Mouse (Mus musculus) ovary, postnatal 10 days (tissue): ENCODE measurements at regions not wholly inside any gene's neighbourhood (a gene's known extent, or its start where the extent isn't known, plus 50 kb on each side); places are given as distances from the start of the nearest gene placed in this dataset.

Experiments
- DNase-seq: peaks from one replicate; pipeline ENCODE4 v3.0.0; 2022; ENCODE audit warnings: low spot score

DNA sequence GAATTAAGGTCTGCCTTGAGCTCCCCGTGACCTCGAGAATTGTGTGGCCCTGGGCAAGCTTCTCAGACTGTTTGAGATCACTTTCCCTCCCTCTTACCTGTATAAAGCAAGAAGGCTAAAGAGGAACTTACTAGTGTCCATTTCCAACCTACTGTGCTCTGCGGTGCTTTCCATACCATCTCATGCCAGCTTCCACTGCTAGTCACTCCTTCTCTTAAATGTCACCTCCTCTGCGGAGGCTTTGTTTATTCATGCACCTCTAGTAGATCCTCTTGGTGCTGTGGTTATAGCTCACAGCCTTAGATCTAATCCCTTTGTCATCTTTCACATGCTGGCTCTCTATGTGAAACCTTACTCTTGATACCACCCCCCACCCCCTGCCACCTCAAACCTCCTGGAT lies 2310.3 kb upstream of the Lrrc6 start:
- no peak for DNase-seq

DNA sequence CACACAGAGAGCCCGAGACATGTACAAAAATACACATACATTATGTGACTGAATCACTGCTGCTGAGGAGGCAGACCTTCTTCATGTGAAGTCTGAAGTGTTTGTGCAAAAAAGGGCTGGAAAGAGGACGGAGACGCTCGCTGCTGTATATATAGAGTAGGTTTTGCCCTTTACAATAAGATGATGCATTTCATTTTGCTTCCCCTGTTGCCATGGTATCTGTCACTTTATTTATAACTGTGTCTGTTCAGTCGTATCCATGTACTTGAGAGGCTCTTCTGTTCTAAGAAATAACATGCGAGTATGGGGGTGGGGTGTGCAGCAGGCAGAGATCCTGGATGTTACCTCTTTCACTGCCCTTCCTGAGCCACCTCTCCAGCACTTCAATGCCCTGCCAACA lies 2309.9 kb upstream of the Lrrc6 start:
- no peak for DNase-seq

DNA sequence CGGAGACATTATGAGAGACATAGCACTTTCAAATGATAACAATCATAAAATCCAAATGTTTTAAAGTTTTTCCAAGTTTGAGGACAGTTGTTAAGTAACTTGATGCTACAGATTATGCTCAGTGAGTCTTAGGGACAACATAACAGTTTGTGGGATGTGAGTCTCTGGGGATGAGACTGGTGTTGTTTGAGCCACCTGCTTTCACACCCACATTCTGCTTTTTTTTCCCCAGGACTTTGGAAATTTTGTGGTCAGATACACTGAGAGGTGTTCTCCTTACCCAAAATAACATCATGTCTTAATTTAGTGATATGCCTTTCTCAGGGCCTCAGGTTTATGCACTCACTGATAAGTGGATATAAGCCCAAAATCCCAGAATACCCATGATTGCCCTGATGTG lies 2307.5 kb upstream of the Lrrc6 start:
- DNase-seq: no peak

DNA sequence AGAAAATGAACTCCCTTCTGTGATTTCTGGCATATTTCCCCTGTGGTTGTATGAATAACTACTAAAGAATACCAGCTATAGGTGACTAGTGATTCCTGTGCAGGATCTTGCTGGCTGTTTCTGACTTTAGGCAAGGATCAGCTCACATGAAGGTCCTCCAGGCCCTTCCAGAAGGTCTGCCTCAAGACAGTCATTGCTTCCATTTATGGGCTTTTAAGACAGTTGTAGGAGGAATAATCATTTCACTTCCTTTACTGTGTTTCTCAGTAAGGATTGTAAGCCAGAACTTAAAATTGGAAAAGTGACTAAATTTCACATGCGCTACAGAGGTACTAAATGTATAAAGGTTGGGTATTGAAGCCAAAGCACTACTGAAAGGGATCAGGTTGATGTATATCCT lies 2303.5 kb upstream of the Lrrc6 start:
- DNase-seq: no peak

DNA sequence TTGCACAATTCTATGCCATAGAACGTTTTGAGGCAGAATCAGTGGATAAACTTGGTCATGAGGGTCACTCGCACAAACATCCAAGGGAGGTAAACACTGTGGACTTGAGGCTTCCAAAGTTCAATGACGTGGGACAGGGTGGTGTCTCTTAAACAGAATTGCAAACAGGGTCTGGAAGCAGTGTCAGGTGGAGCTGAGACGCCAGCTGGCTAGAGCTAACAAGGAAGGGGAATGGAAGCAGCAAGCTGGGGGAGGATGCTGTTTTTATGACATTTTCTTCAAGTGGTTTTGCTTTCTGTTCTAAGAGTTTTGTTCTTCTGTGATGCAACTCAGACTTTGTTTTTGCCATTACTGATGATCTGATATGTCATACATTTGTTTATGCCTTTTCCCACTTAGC lies 2301.1 kb upstream of the Lrrc6 start:
- no peak for DNase-seq

DNA sequence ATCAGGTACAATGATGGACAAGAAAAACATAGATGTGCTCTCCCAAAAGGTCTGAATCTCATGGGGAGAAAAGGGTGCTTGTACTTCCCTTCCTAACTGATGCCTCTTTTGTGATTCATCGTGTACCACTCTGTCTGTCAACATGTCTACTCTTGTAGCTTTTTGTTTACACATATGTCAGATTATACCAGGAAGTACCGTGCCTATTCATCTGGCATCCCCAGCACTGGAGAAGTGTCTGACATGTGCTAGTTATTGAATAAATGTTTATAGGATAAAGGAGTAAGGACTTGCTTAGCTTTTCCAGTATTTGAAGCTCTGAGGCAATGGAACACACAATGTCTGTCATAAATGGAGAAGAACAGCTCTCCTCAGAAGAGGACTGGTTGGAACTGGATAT lies 2296.7 kb upstream of the Lrrc6 start:
- DNase-seq: no peak

DNA sequence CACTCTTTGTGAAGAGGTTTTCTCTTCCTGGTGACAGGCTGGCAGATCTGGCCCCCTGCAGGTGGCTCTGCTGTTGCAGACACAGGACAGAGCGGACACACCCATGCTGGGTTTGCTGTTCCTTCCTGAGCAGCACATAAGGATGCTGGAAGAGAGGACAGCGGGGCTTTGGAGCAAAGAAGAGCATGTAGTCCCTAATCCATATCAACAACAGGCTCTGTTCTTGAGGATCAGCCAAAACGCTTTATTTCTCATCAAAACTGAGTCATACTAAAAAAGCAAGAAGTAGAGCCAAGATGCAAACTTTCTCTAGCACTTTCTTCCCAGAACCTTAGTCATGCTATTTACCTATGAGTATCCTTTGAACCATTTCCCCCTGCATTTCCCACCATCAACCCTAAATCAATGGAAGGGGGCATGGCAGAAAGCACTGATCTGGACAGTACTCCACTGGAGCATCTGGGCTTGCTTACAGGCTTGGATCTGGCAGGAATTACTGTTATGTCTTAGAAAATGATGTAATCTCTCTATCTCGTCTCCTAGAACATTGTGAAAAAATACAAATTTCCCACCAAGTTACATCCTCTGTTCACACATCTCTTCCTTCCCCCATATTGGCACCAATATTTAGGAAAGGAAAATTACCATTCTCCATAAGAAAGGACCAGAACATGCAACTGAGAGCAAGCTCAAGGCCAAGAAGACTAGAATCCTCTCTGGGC lies 2294.7 kb upstream of the Lrrc6 start:
- DNase-seq: no peak

DNA sequence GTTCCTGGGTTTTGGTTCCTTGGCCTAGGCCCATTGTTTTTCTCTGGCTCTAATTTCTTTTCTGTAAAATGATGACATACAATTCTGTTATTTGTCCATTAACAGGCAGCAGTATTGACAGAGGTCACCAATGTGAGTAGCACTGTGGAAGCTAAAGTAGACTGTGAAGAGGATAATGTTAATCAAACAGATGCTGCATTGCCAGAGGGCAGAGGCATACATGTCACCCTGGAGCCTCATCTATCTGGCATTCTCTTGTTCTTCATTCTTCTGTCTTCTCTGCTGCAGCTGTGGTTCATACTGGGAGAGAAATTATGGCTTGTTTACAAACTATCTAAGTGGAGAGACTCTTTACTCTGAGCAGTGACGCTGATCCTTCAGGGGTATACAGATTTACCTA lies 2259.2 kb upstream of the Lrrc6 start:
- no peak for DNase-seq

DNA sequence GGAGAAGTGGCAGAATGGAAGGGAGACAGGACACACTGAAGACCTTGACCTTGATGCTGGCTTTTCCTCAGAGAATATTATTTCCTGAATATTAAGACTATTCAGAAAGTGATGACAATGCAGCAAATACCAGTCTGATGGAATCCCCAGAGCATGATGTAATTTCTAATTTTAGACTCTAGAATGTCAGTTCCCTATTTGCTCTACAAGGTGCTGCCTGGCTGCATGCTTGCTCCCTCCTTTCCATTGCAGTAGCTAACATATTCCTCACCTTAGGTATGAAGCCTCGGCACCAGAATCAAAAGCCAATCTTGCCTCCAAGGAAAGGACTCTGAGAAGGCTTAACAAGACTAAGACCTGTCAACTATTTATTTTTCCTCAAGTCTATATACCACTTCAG lies 2254.5 kb upstream of the Lrrc6 start:
- DNase-seq: no peak

DNA sequence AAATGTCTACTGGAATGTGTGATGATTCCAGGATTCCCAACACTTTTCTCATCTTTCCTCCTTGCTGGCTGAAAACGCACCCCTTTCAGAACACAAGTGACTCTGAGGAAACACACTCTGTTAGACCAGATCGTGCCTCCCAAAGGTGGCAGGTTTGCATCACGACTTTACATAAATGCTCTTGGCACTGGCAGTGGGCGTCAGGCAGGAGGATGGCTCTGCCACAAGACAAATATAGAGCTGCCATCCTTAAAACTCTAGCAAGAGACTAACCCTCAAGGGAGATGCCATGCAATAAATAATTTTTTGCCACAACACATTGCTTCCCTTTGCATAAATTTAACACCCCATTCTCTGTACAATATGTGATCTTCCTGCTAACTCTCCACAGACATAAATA lies 2254.1 kb upstream of the Lrrc6 start:
- no peak for DNase-seq

DNA sequence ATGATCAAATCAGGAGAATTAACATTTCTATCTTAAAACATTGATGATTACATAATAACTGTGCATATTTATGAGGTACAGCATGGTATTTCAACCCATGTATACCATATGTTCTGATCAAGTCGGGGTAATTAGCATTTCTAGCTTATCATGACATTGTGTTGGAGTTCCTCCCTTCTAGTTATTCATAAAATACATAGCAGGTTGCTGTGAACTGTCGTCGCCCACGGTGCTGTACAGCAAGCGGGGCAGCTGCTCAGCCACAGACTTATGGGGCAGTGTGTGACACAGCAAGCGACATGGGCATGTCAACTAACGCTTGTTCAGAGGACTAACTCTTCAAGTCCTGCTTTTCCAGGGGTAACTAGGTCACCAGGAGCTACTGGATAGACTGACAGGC lies 2238.6 kb upstream of the Lrrc6 start:
- no peak for DNase-seq

DNA sequence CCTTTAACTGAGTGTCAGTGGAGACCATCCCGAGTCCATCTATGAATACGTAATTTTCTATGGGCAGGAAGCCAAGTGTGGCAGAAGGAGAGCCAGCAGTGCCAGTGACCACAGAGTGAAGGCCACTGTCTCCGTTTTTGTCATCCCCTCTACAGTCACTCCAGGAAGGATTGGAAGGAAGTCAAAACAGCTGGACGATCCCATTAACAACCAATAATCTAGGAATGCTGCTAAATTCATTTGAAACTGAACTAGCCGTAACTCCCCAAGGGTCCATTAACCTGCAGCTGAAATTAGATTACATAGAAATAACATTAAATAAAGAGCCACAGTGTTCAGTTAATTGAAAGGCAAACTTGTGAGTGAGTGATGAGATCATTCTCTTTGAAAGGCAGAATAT lies 2220.5 kb upstream of the Lrrc6 start:
- DNase-seq: no peak

DNA sequence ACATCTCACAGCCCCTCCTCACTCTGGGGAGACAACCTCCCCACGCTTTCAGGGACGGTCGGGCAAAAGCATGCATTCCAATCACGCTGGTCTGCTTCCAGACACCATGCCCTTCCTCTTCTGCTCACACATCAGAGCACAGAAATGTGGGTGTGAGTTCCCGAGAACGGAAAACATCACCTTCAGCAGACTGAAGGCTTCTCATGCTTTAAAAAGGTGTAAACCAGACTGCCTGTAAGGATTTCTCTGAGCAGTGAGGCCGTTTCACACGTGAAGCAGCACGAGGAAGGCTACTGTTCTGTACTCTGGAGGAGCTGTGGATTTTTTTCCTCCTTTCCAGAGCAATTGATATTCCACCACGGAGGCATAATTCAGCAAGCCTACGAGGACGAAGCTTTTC lies 2218.8 kb upstream of the Lrrc6 start:
- no peak for DNase-seq

DNA sequence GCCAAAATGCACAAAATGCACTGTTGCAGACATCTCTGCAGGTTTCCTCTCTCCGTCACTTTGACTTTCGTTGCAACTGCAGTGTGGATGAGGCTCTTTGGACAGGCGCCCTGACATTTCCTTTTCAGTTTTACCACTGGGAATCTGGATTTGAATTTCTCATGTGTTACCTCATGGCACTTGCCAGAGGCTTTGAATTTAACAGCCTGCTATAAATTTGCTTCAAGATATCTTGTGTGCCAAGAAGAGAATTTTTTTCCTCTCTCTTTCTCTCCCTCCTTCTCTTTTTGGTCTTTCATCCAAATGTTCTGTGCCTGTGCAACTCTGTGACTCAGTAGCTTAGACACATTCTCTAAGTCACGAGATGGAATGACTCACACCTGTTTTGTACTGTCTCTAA lies 2213.6 kb upstream of the Lrrc6 start:
- no peak for DNase-seq

DNA sequence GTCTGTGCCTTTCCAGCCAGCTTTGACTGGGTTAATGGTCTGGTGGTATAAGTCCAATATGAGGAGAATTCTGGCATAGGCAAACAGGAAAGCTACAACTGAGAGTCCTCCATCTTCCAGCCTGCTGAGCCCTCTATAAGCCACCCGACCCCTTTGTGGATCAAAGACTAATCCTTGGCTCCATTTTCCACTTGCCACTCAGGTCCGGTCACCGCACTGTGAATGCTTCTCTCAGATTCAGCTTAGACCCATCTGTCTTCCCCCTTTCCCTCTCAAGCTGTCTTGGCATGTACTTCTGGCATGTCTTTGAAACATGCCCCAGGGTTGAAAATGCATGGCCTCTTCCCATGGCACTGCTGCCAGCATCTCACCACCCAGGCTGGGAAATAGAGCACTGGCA lies 2206.6 kb upstream of the Lrrc6 start:
- DNase-seq: no peak

DNA sequence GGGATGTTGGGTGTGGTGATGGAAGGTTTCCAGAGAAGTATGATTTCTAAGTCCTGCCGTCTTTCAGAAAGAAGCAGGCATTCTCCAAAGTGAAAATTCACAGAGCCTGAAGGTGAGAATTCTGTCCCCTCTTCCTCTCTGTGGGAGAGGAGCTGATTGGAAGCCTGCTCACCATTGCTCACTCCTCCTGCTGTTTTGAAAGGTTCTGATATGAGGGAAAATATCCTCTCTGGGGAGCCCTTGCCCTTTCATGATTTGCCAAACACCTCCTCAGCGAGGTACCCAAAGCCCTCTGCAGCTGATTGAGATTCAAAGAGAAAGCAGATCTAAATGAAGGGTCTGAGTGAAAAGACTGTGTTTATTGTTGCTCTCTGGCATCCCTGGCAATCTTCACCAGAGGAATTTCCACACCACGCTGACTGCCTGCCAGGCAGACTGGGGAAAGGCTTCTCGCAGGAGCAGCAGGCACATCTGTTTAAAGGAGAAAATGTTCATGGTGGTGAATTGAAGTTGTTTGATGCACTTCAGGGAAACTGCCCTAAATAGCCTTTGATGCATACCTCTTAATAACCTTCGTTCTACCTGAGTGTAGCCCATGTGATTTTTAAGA lies 2194.4 kb upstream of the Lrrc6 start:
- no peak for DNase-seq

DNA sequence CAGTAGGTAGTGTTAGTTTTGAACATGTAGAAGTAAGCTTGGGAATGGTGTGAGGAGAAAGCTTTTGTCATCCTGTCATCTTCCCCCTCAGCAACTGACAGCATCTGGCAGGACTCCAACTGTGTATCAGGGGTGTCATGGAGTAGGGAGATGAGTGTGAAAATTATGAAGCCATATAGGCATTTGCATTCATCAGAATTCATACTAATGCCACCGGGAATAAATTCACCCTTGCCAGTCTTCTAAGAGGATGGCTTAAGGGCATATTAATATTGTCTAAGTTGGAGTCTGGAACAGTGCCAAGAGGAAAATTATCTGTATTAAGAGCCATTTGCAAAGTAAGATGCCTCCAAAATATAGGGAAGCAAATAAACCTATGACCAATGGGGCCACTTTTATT lies 2166.8 kb upstream of the Lrrc6 start:
- DNase-seq: no peak

DNA sequence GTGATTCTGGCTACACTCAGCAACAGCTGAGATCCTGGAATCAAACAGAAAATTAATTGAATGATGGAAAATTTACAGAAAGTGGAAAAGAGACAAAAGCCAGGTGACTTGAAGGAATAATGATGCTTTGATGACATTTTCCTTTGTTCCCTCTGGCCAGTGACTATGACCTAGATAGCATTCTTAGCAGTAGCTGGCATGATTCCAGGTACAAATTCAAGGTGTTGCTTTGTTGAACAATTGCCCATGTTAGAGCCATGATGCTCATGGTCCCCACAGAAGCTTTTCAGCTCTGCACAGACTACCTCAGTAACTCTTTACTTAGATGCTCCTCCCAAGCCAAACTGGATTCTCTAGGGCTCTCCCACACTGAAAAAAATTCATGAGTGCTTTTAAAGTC lies 2164.6 kb upstream of the Lrrc6 start:
- no peak for DNase-seq

DNA sequence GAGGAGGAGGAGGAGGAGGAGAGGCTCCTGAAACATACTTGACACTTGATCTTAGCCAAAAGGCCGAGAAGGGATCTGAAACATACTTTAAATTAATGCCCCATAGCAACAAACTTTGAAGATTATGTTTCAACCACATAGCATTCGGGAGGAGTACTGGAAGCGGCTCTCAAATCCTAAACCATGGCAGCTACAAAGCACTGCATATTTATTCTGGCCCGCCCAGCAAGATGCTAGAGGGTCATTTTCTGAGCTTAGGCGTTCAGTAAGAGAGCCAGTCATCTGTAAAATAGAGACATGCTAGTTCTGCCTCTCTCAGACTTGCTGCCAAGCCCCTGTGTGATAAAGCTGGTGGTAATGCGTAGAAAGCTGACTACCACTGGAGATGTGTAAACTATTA lies 2156.0 kb upstream of the Lrrc6 start:
- no peak for DNase-seq

DNA sequence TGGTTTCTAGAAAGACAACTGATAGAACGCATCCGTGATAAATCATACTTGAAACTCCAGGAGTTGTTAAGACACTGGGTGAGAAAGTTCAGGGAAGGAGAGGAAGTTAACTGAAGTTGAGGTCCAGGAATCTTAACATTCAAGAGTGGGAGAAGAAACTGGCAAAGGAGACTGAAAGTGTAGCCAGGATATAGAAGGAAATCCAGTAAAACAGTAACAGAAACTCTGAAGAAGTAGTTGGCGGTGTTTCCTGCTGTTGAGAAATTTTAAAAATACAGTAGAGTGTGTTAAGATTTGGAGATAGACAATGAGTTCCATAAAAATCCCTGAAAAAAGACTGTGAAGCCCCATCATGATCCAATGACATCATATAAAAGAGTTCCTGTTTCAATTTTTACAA lies 2154.3 kb upstream of the Lrrc6 start:
- DNase-seq: no peak

DNA sequence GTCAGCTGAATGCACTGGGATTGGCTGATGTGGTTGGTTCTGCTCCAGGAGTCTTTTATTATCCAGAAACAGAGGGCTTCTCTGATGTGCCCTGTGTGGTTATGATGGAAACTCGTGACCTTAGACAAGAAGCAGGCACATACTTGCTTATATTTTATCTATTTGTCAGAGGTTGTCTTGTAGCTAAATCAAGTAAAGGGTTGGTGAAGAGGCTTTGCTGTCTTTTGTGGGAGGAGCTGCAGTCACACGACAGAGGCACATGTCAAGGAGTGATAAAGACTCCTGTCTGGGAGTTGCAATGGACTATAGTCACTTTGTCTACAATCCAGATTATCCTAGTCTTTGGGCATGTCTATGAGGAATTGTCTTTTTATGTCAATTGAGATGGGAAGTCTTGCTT lies 2149.9 kb upstream of the Lrrc6 start:
- no peak for DNase-seq

DNA sequence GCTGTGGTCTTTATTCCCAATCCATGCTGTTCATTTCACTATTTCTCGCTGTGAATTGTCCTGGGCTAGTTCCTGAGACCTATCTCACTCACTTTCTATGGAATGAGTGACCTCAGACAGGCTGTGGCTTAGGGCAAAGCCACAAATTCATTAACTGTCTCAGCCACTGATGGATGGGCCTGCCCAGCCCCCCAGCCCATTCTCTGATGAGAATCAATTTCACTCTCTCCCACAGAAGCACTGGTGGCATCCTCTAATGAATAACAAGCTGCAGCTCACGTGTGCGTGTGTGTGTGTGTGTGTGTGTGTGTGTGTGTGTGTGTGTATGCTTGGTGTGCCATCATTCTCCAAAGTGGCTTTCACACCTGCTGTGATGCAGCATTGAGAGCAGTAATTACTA lies 2149.3 kb upstream of the Lrrc6 start:
- no peak for DNase-seq

DNA sequence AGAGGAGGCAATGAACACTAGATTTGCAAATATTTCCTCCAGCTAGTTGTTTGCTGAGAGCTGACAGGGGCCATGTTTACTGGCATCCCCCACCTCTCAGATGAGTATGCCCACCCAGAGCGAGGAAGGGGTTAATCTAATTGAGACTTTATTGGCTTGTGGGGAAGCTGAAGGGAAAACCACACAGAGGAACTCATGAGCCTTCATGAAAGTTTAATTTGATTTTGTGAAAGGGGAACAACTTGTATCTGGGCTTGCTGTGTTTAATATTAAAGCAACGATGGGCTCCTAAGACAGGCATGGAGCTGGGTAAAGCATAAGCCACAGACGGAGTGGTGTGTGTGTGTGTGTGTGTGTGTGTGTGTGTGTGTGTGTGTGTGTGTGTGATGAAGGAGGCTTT lies 2146.2 kb upstream of the Lrrc6 start:
- no peak for DNase-seq

DNA sequence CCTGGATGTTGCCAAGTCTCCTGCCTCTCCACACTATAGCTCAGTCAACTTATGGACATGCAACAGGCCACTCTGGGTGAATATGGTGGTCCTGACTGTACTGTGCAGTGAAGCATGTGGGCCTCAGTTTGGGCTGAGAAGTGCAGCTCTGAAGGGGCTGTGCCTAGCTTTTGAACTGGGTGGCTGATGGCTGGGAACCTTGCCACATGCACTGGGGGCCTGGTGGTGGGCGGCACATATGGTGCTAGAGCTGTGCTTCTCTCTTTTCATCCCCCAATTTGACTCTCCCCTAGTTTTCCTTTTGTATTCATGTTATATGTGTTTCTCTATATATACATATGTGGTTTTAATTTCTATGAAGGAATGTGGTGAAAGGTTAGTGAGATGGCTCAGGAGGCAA lies 2144.2 kb upstream of the Lrrc6 start:
- DNase-seq: no peak
